ENCODE assay signal across 10 mouse cellular contexts in genomic region chr11:86872537-86873405, GRCm38 (mm10).
DNase-seq lines count a peak whose midpoint lies in the region; ATAC-seq lines count a peak whose summit lies in the region.
"Had no signal": no experiment of that assay in that cellular context is flagged by ENCODE, and none has a peak within 500 bp of the region (broad histone marks: within the 10 kb centered on the region; RNA-seq: fewer than 3 reads in every experiment).

No protein-coding gene starts in this region.

- H3K36me3 ChIP-seq in embryonic facial prominence, embryonic 14.5 days (ENCODE audit: control insufficient read depth, insufficient read depth, low read length), result no peaks in the 10 kb centered on the region
- H3K36me3 ChIP-seq in midbrain, embryonic 13.5 days, result no peaks in the 10 kb centered on the region

- H3K9ac ChIP-seq in embryonic facial prominence, embryonic 14.5 days (ENCODE audit: low read depth, low read length), result no peak overlapping the region
- H3K9ac ChIP-seq in midbrain, embryonic 13.5 days (replicated peaks), result no peak overlapping the region

- peaks cover 5% of the 10 kb centered on the region; the same call in 1 of the 2 replicates for H3K4me1 ChIP-seq in embryonic facial prominence, embryonic 14.5 days (ENCODE audit: control insufficient read depth, insufficient read depth, low read length)
- H3K4me1 ChIP-seq in midbrain, embryonic 13.5 days (replicated peaks), result peaks cover 24% of the 10 kb centered on the region

- H3K9me3 ChIP-seq in embryonic facial prominence, embryonic 14.5 days (ENCODE audit: control insufficient read depth, low read length), result no peaks in the 10 kb centered on the region
- no peaks in the 10 kb centered on the region for H3K9me3 ChIP-seq in midbrain, embryonic 13.5 days

- no peaks in the 10 kb centered on the region for H3K27me3 ChIP-seq in embryonic facial prominence, embryonic 14.5 days (replicated peaks; ENCODE audit: control insufficient read depth, insufficient read depth, low read length)
- H3K27me3 ChIP-seq in midbrain, embryonic 13.5 days, result no peaks in the 10 kb centered on the region

- H3K4me3 ChIP-seq in embryonic facial prominence, embryonic 14.5 days (ENCODE audit: low read depth, low read length), result no peak overlapping the region
- no peak overlapping the region for H3K4me3 ChIP-seq in midbrain, embryonic 13.5 days (replicated peaks)
- H3K4me3 ChIP-seq: layer of hippocampus, adult 2 months had no signal

- no peak overlapping the region for H3K27ac ChIP-seq in embryonic facial prominence, embryonic 14.5 days (replicated peaks; ENCODE audit: low read depth, low read length)
- peak overlapping the region; percentile 57 for H3K27ac ChIP-seq in midbrain, embryonic 13.5 days
- H3K27ac ChIP-seq: layer of hippocampus, adult 2 months had no signal

- ATAC-seq in embryonic facial prominence, embryonic 14.5 days (ENCODE audit: low read depth), result peak; percentile 60; the same call in 1 of the 2 replicates
- peak; percentile 87 for ATAC-seq in midbrain, embryonic 13.5 days

- peak; percentile 65 for DNase-seq in kidney, adult 11 months
- no peak for DNase-seq in kidney, postnatal 10 days
- DNase-seq in embryonic facial prominence, embryonic 14.5 days (ENCODE audit: low spot score), result peak; percentile 49
- DNase-seq in kidney, adult 8-10 months, result peak; percentile 63 to 65
- DNase-seq in cerebellum, adult 18-20 months, result no peak
- DNase-seq in gastrocnemius, adult 18-20 months (ENCODE audit: low spot score), result no peak
- DNase-seq in right cerebral cortex, adult 2 months (ENCODE audit: low spot score in 2 of 2), result no peak
- DNase-seq: adrenal gland, adult 8-10 months had no signal

- H3K4me2 ChIP-seq in embryonic facial prominence, embryonic 14.5 days (ENCODE audit: low read depth, low read length), result no peak overlapping the region
- H3K4me2 ChIP-seq in midbrain, embryonic 13.5 days (replicated peaks), result no peak overlapping the region

- WGBS in embryonic facial prominence, embryonic 14.5 days, result 59% methylated on average over 10 of the region's 10 CpGs
- 52% methylated on average over 10 of the region's 10 CpGs for WGBS in midbrain, embryonic 13.5 days

Comparison
In these comparisons a context has a peak if more than half of its experiments do, and no peak if none do; other contexts are left out.
1. DNase-seq: peak in kidney, adult 11 months (single experiment), embryonic facial prominence, embryonic 14.5 days (single experiment) and kidney, adult 8-10 months (2 of 2); none in kidney, postnatal 10 days (single experiment), cerebellum, adult 18-20 months (0 of 2), gastrocnemius, adult 18-20 months (single experiment) and right cerebral cortex, adult 2 months (0 of 2).